Mouse (Mus musculus) retina, embryonic 14.5 days (tissue): Measurements from ENCODE around the gene AC124502.3.

Experiments used
- DNase-seq: peaks from one replicate; pipeline ENCODE4 v3.0.0-alpha.2; 2015; ENCODE audit warnings: low spot score

AC124502.3 gene

GRCm38 (mm10) chr19:5058801-5059771 is 20.4 kb downstream of the AC124502.3 start:
- DNase-seq = peak; percentile 47

- DNase-seq = no peak
Measured at GRCm38 (mm10) chr19:5060365-5061330, 22.0 kb downstream of the AC124502.3 start.

- DNase-seq = no peak
Measured at GRCm38 (mm10) chr19:5062041-5062440, 23.4 kb downstream of the AC124502.3 start.

- DNase-seq = no peak
Measured at GRCm38 (mm10) chr19:5062446-5062845, 23.8 kb downstream of the AC124502.3 start.

GRCm38 (mm10) chr19:5065104-5065503 is 26.4 kb downstream of the AC124502.3 start:
- no peak for DNase-seq

GRCm38 (mm10) chr19:5067040-5067799 is 28.5 kb downstream of the AC124502.3 start:
- DNase-seq = no peak

- peak; percentile 61 for DNase-seq
Measured at GRCm38 (mm10) chr19:5067867-5068569, 29.3 kb downstream of the AC124502.3 start, which contains the start of gene Cd248. TSS of gene Cd248 (plus strand) at chr19:5068078.

GRCm38 (mm10) chr19:5068570-5069234 is 30.0 kb downstream of the AC124502.3 start:
- DNase-seq = no peak

GRCm38 (mm10) chr19:5069486-5069885 is 30.8 kb downstream of the AC124502.3 start:
- no peak for DNase-seq

- no peak for DNase-seq
Measured at GRCm38 (mm10) chr19:5069978-5070377, 31.3 kb downstream of the AC124502.3 start.

GRCm38 (mm10) chr19:5071077-5071476 is 32.4 kb downstream of the AC124502.3 start:
- DNase-seq = no peak

- peak; percentile 85 for DNase-seq
Measured at GRCm38 (mm10) chr19:5071545-5072369, 33.1 kb downstream of the AC124502.3 start.

GRCm38 (mm10) chr19:5072389-5073019 is 33.8 kb downstream of the AC124502.3 start:
- DNase-seq = no peak

GRCm38 (mm10) chr19:5073028-5073427 is 34.3 kb downstream of the AC124502.3 start:
- peak; percentile 86 for DNase-seq

GRCm38 (mm10) chr19:5073518-5073917 is 34.8 kb downstream of the AC124502.3 start:
- DNase-seq = no peak

GRCm38 (mm10) chr19:5079279-5079678 is 40.6 kb downstream of the AC124502.3 start:
- DNase-seq = no peak

GRCm38 (mm10) chr19:5082005-5082404 is 43.3 kb downstream of the AC124502.3 start:
- DNase-seq = no peak

GRCm38 (mm10) chr19:5082596-5082995 is 43.9 kb downstream of the AC124502.3 start:
- DNase-seq = no peak
